Mouse (Mus musculus) inflammation-experienced regulatory T-cells (primary cell): ENCODE measurements around the gene Olfr569. TPM values are rescaled to one million over a fixed set of nuclear protein-coding genes. Genes with fewer than 3 reads are reported as not detected.

ENCODE experiments used
- polyA plus RNA-seq, 2 experiments: library from polyadenylated mRNA; unstranded; fragments of 100-300 nt; shearing (Covaris generic); gene quantifications; one replicate each; pipeline ENCODE4 v1.2.1; 2017

Gene Olfr569
- under 1 TPM in 1 of 2 experiments, not detected in 1; 0.05 TPM for polyA plus RNA-seq

DNA sequence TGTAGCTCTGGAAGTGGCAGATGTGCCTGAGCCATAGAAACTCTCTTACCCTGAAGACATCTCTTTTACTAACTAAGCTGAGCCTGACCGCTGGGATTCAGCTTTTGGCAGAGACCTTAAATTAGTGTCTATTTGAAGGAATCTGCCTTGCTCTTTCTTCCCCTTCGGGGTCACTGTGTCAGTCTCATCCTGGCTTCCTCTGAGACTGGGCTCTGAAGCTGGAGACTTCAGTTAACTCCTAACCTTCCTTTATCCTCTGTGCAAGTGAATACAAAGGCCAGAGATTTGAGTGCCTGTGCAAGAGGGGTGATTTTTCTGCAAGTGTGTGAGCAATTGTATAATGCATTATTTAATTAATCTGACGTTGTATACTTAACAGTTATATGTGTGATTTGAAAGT lies at the start of gene Olfr569:
Olfr569 (minus strand) TSS at position 101 of the 400 bp plus-strand sequence.

DNA sequence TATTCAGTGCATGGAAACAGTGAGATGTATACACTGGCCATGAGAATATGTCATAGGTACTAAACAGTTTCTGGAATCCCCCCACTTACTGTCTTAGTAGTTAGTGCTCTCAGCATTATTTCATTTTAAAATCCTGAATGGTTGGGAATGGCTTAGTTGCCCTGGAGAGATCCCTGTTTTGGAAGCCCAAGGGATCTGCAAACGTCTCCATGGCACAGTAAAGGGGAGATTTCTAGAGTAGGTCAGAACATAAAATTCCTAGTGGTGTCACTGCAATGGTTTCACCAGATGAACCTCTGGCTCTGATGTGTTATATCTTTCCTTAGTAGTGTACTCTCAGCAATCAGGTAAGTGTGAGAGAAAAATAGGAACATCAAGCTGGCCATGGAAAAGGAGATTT lies 33.4 kb upstream of the Olfr569 start, which contains the start of gene Olfr572:
Olfr572 (plus strand) TSS at position 301 of the 400 bp plus-strand sequence.

DNA sequence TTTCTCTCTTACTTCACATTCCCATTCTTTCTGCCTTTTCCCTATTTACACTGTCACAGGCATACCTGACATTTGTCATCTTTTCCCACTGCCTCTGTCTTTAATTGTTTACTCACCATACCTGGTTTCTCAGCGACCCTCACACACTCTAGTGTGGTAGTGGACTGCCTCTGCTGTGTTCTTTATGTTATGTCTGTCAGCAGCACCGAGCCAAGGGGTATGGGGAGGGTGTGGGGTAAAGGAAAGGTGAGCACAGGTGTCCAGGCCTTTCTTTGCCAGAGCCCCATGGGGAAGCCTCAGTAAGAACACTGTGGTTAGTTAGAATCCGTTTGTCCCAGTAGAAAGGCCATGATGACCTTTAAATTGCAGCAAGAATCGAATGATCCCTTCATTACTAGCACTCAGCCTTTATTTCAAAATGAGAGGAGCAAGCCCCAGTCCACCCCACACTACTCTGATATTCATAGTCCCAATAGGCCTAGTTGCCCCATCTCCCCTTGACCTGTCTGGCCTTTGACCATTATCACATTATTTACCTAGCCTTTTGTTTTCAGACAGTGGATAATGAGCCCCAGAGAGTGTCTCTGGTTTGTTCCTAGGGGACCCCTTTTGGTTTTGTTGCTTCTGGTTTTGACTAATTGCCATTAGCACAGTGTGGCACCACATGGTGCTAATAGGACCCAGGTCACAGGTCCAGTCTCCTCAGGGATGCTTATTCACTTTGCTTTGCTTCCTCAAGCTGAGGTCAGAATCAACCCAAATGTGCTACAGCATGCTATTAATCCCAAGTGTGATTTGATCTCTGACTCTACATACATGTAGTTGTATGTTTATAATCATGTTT lies 26.6 kb upstream of the Olfr569 start, which contains the start of gene Olfr571:
Olfr571 (minus strand) TSS at position 505 of the 844 bp plus-strand sequence.

DNA sequence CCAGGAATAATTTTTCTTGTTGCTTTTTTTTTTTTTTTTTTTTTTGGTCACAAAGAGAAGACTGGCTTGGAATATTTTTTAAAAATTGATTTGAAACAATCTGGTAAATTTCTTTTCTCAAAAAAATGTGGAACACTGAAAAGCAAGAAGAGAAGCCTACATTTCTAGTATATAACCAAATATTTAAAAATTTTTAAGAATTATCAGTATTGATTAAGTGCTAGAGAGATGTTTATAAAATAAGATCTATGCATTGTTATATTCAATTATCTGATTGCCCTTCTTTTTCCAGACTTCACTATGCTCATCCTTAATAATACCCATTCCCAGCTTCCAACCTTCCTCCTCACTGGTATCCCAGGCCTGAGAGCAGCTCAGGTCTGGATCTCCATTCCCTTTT lies 13.9 kb downstream of the Olfr569 start, which contains the start of gene Olfr568:
Olfr568 (plus strand) TSS at position 301 of the 400 bp plus-strand sequence.

DNA sequence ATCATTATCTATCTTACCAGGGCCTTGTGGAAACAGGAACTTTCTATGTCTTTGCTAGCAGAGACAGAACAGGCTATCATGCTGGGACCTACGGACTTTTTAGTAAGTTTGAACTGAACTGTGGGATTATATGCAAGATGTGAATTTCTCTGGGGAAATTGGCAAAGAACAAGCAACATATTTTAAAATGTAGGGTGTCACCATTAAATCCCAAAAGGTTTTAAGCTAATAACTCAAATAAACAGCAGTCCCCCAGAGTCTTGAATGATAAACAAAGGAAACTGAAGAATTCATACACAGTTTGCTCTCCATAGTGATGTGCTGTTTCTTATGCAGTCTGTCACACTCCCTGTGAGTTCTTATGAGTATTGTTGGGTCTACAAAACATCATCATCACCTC lies 32.0 kb downstream of the Olfr569 start, which contains the start of gene Olfr566:
Olfr566 (minus strand) TSS at position 101 of the 400 bp plus-strand sequence.

Other genes with a start within 250 kb of the Olfr569 start
- not detected for gene Olfr555, start 232.1 kb downstream of the Olfr569 start, polyA plus RNA-seq
- gene Olfr556, start 226.0 kb downstream of the Olfr569 start, polyA plus RNA-seq, result under 1 TPM in 1 of 2 experiments, not detected in 1; 0.30 TPM
- gene Trim68, start 203.6 kb downstream of the Olfr569 start, polyA plus RNA-seq, result 10 to 100 TPM; 12.4 to 17.0 TPM
- under 1 TPM in 1 of 2 experiments, not detected in 1; 0.24 TPM for gene Olfr557, start 195.0 kb downstream of the Olfr569 start, polyA plus RNA-seq
- not detected for gene Olfr558, start 188.7 kb downstream of the Olfr569 start, polyA plus RNA-seq
- not detected for gene Olfr33, start 171.8 kb downstream of the Olfr569 start, polyA plus RNA-seq
- gene Olfr559, start 163.4 kb downstream of the Olfr569 start, polyA plus RNA-seq, result 1 to 10 TPM in 1 of 2 experiments, not detected in 1; 1.5 TPM
- not detected for gene Olfr560, start 131.5 kb downstream of the Olfr569 start, polyA plus RNA-seq
- not detected for gene Olfr78, start 131.4 kb downstream of the Olfr569 start, polyA plus RNA-seq
- not detected for gene Olfr561, start 119.7 kb downstream of the Olfr569 start, polyA plus RNA-seq
- under 1 TPM in 1 of 2 experiments, not detected in 1; 0.49 TPM for gene Olfr564, start 87.4 kb downstream of the Olfr569 start, polyA plus RNA-seq
- gene Olfr566, start 32.1 kb downstream of the Olfr569 start, polyA plus RNA-seq, result not detected
- under 1 TPM in 1 of 2 experiments, not detected in 1; 0.91 TPM for gene Olfr568, start 13.8 kb downstream of the Olfr569 start, polyA plus RNA-seq
- gene Olfr570, start 3.7 kb upstream of the Olfr569 start, polyA plus RNA-seq, result not detected
- gene Olfr571, start 26.7 kb upstream of the Olfr569 start, polyA plus RNA-seq, result under 1 TPM in 1 of 2 experiments, not detected in 1; 0.07 TPM
- not detected for gene Olfr572, start 33.5 kb upstream of the Olfr569 start, polyA plus RNA-seq
- gene Olfr573-ps1, start 51.7 kb upstream of the Olfr569 start, polyA plus RNA-seq, result under 1 TPM in 1 of 2 experiments, not detected in 1; 0.48 TPM
- gene Olfr574, start 57.6 kb upstream of the Olfr569 start, polyA plus RNA-seq, result not detected
- not detected for gene Olfr575, start 67.9 kb upstream of the Olfr569 start, polyA plus RNA-seq
- gene Olfr576, start 71.8 kb upstream of the Olfr569 start, polyA plus RNA-seq, result under 1 TPM in 1 of 2 experiments, not detected in 1; 0.13 TPM
- gene Olfr577, start 85.1 kb upstream of the Olfr569 start, polyA plus RNA-seq, result under 1 TPM; 0.22 to 0.67 TPM
- gene Olfr578, start 98.4 kb upstream of the Olfr569 start, polyA plus RNA-seq, result not detected
- gene Olfr582, start 147.1 kb upstream of the Olfr569 start, polyA plus RNA-seq, result not detected
- gene Olfr583, start 160.4 kb upstream of the Olfr569 start, polyA plus RNA-seq, result not detected
- gene Olfr584, start 191.0 kb upstream of the Olfr569 start, polyA plus RNA-seq, result not detected
- gene Olfr585, start 206.8 kb upstream of the Olfr569 start, polyA plus RNA-seq, result not detected
- gene Olfr586, start 234.8 kb upstream of the Olfr569 start, polyA plus RNA-seq, result not detected
- under 1 TPM in 1 of 2 experiments, not detected in 1; 0.32 TPM for gene Olfr588-ps1, start 250.0 kb upstream of the Olfr569 start, polyA plus RNA-seq